Mouse (Mus musculus) midbrain, postnatal 0 days (tissue): ENCODE results near the gene Shc1. TPM values are rescaled to one million over a fixed set of nuclear protein-coding genes. Genes with fewer than 3 reads are reported as not detected.

ENCODE experiments used
- ATAC-seq: fragments of 200-750 bp; cut with Nextera tagmentation; 2 replicates; pipeline ENCODE4 v1.8.0; 2017; ENCODE audit warnings: moderate number of reproducible peaks, mild to moderate bottlenecking, moderate TSS enrichment, moderate library complexity; ENCODE audit not compliant: low FRiP score
- DNase-seq: peaks from one replicate; pipeline ENCODE4 v3.0.0-alpha.2; 2015; ENCODE audit warnings: low spot score
- H3K27ac ChIP-seq: fragments of 300-500 bp; sonication (generic); 2 replicates; pipeline ENCODE4 v1.5.1; 2014; ENCODE audit warnings: low read depth, mild to moderate bottlenecking, low read length, mixed read lengths
- H3K27me3 ChIP-seq: fragments of 300-500 bp; sonication (generic); 2 replicates; pipeline ENCODE4 v1.6.1; 2014; ENCODE audit warnings: low read length, control low read depth, mixed read lengths; ENCODE audit not compliant: insufficient read depth
- H3K36me3 ChIP-seq: fragments of 300-500 bp; sonication (generic); 2 replicates; pipeline ENCODE4 v1.6.1; 2014; ENCODE audit warnings: low read length, control low read depth, mixed read lengths; ENCODE audit not compliant: insufficient read depth
- H3K4me1 ChIP-seq: fragments of 300-500 bp; sonication (generic); 2 replicates; pipeline ENCODE4 v1.6.1; 2014; ENCODE audit warnings: mild to moderate bottlenecking, control low read depth, antibody characterized with exemption, low read length, mixed read lengths; ENCODE audit not compliant: insufficient read depth
- H3K4me2 ChIP-seq: fragments of 300-500 bp; sonication (generic); 2 replicates; pipeline ENCODE4 v1.6.1; 2014; ENCODE audit warnings: low read depth, mild to moderate bottlenecking, low read length, mixed read lengths; ENCODE audit not compliant: poor library complexity, severe bottlenecking
- H3K4me3 ChIP-seq: fragments of 300-500 bp; sonication (generic); 2 replicates; pipeline ENCODE4 v1.5.1; 2014; ENCODE audit warnings: low read depth, mild to moderate bottlenecking, low read length, moderate library complexity
- H3K9ac ChIP-seq: fragments of 300-500 bp; sonication (generic); replicated peaks from 2 replicates; pipeline ENCODE4 v1.6.1; 2014; ENCODE audit warnings: mild to moderate bottlenecking, low read length, moderate library complexity, mixed read lengths; ENCODE audit not compliant: poor library complexity, severe bottlenecking
- H3K9me3 ChIP-seq: fragments of 300-500 bp; sonication (generic); 2 replicates; pipeline ENCODE4 v1.6.1; 2016; ENCODE audit warnings: low read length, control low read depth
- CTCF ChIP-seq: IDR thresholded peaks from 2 replicates; pipeline ENCODE4 v1.5.1; 2016; ENCODE audit warnings: antibody characterized with exemption, mild to moderate bottlenecking
- WGBS: fragments of 180-500 bp; shearing (Covaris S2); extraction: QIAGEN DNeasy Blood & Tissue Kit; methylation state at CpG from one replicate; pipeline ENCODE4 v1.1.7; 2014; 5-methylcytosine and 5-hydroxymethylcytosine counted together
- polyA plus RNA-seq: library from polyadenylated mRNA; unstranded; fragments of >200 nt; fragmentation: Nextera tagmentation; extraction: Ambion mirVana; gene quantifications from 2 replicates; pipeline ENCODE4 v1.2.1, GENCODE M21; 2015
- total RNA-seq: library from RNA; depleted of rRNA; stranded (reverse); fragments of >200 nt; gene quantifications from 2 replicates; pipeline ENCODE4 v1.2.3, GENCODE M21; 2014

The Shc1 gene
- total and polyA plus RNA-seq, 2 experiments from 2014 or later, result 11.0 to 24.9 TPM

DNA sequence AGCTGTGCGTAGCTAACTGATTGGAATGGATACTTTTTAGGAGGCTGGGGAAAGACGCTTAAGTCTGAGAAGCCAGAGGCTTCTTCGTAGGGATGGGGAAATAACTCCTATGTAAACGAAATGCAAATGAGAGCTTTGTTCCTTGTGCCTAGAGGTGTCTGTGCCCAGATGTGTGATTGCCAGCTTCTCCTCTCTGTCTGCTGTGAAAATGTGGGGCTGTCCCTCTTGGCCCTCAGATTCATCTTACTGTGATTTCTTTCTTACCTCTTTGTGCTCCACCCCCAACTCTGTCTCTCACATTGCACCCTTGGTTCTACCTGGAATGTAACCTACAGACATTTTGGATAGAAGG lies 21.6 kb upstream of the Shc1 start:
- 0% methylated on average over 4 of the region's 4 CpGs for WGBS
- Histone ChIP-seq H3K27ac (no peak overlapping the region), H3K9ac (no peak overlapping the region), H3K36me3 (peaks cover 2% of the 10 kb centered on the region; the same call in 1 of the 2 replicates), H3K4me1 (peaks cover 13% of the 10 kb centered on the region), H3K9me3 (no peaks in the 10 kb centered on the region), H3K4me2 (peak overlapping the region; percentile 100), H3K4me3 (peak overlapping the region; percentile 38), H3K27me3 (peaks cover 14% of the 10 kb centered on the region; the same call in 1 of the 2 replicates)
- no peak for ATAC-seq
- DNase-seq, result no peak
- no peak for TF ChIP-seq CTCF

DNA sequence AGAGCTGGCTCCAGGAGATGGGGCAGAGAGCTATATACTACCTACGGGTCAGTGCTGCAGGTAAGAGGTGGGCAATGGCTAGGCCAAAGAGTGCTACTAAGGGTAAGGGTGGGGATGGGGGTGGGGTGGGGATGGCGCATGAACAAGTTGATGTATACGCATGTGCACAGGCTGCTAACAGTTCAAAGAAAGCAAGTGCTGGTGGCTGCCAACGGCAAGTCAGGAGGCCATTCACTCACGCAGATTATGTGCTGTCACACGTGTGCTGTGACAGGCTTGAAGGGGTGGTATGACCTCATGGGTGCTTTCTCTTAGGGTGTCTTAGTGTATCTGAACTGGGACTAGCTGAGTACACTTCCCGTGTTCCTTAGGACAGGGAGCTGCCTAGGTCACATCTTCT lies 16.9 kb upstream of the Shc1 start:
- WGBS, result 87% methylated on average over 7 of the region's 7 CpGs
- Histone ChIP-seq H3K4me1 (peaks cover under 1% of the 10 kb centered on the region; the same call in 1 of the 2 replicates), H3K9ac (no peak overlapping the region), H3K4me3 (no peak overlapping the region), H3K9me3 (no peaks in the 10 kb centered on the region), H3K4me2 (no peak overlapping the region), H3K27me3 (peaks cover 2% of the 10 kb centered on the region; the same call in 1 of the 2 replicates), H3K36me3 (peaks cover 23% of the 10 kb centered on the region), H3K27ac (no peak overlapping the region)
- no peak for DNase-seq
- TF ChIP-seq CTCF, result no peak
- ATAC-seq, result no peak

DNA sequence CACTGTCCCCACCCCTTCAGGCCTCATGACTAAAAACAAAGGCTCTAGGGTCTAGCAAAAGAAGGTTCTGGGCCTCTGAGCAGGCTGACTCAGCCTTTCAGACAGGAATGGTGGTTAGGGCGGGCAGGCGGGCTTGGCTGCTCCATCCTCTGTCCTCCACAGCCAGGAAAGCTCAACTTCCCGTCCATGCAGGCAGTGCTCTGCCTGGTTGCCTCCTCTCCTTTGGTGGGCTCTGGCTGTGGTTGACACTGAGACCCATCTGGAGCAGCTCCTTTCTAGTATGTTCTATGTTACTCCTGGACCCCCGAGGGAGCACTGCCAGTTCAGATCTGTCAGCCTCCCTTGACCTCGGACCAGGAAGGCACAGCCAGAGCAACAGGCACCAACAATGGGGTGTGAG lies 15.6 kb upstream of the Shc1 start, which contains the start of gene Lenep:
Lenep (minus strand) TSS at position 101 of the 400 bp plus-strand sequence.
- H3K4me2 ChIP-seq, result no peak within 1 kb of the TSS
- no peak within 1 kb of the TSS for H3K9ac ChIP-seq
- no peak for TF ChIP-seq CTCF
- 58% methylated on average over 5 of the region's 5 CpGs for WGBS
- ATAC-seq, result no peak
- no peak within 1 kb of the TSS for H3K27ac ChIP-seq
- DNase-seq, result no peak
- H3K36me3 ChIP-seq, result peaks cover 23% of the 10 kb centered on the region
- H3K27me3 ChIP-seq, result no peaks in the 10 kb centered on the region
- H3K9me3 ChIP-seq, result no peaks in the 10 kb centered on the region
- no peak within 1 kb of the TSS for H3K4me3 ChIP-seq
- H3K4me1 ChIP-seq, result no peaks in the 10 kb centered on the region

DNA sequence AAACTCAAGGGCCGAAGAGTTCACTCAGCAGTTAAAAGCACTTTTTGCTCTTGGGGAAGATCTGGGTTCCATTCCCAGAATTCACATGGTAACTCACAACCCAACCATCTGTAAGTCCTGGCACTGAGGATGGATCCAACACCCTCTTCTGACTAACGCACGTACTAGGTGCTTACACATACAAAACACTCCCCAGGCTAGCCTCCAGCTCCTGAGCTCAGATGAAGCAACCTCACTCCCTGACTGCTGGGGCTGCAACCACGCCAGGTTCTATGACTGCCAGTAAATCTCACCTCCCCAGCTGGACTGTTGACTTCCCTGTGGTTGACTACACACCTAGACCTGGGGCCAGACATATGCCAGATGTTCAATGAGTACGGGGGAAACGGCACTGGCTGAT lies 11.4 kb upstream of the Shc1 start:
- DNase-seq (no peak), ATAC-seq (no peak)
- Histone ChIP-seq H3K36me3 (peaks cover 18% of the 10 kb centered on the region), H3K4me3 (no peak overlapping the region), H3K27me3 (no peaks in the 10 kb centered on the region), H3K4me2 (no peak overlapping the region), H3K9ac (no peak overlapping the region), H3K4me1 (peaks cover 4% of the 10 kb centered on the region; the same call in 1 of the 2 replicates), H3K27ac (no peak overlapping the region), H3K9me3 (no peaks in the 10 kb centered on the region)
- TF ChIP-seq CTCF, result no peak
- 92% methylated on average over 6 of the region's 6 CpGs for WGBS

DNA sequence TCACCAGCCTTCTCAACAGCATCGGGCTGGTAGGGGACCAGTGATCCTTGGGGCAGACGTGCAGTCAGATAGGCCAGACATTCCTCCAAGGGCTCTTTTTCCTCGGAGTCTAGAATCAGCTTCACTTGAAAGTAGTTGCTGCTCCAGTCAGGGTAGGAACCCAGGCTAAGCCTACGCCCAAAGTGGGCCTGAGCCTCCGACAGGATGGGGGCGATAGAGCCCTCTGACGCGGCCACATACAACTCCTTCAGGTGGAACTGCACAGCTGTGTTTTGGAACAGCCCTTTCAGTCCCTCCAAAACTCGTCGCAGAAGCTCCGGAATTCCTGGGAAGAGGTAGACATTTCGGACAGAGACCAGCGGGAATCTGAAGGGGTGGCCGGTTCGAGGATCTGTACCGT lies 9.8 kb upstream of the Shc1 start:
- H3K9ac ChIP-seq, result no peak overlapping the region
- no peak overlapping the region for H3K4me3 ChIP-seq
- ATAC-seq (no peak), DNase-seq (no peak)
- H3K36me3 ChIP-seq, result 0 out of 2 replicates have a peak, but pooled peaks cover 3% of the 10 kb centered on the region
- H3K4me2 ChIP-seq, result no peak overlapping the region
- no peaks in the 10 kb centered on the region for H3K9me3 ChIP-seq
- TF ChIP-seq CTCF, result no peak
- WGBS, result 68% methylated on average over 16 of the region's 16 CpGs
- peaks cover 4% of the 10 kb centered on the region; the same call in 1 of the 2 replicates for H3K4me1 ChIP-seq
- no peak overlapping the region for H3K27ac ChIP-seq
- no peaks in the 10 kb centered on the region for H3K27me3 ChIP-seq

DNA sequence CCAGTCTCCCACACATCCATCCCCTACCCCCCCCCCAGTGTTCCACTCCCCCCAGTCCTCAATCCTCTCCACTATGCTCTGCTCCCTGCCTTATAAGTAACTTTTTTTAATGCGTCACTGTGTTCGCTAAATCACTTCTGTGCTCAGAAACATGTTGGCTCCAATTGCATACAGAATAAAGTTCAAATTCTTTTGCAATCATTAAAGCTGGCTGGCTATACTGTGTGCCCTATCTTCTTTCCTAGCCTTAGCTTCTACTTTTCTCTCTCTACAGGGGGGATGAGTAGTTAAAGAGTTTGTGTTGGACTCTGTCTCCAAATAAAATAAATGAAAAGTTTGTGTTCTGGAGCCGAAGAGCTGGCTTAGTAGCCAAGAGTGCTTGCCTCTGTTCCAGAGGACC lies 8.5 kb upstream of the Shc1 start:
- ATAC-seq (no peak), DNase-seq (no peak)
- H3K9me3 ChIP-seq, result no peaks in the 10 kb centered on the region
- TF ChIP-seq CTCF, result no peak
- H3K27ac ChIP-seq, result no peak overlapping the region
- no peaks in the 10 kb centered on the region; the same call in 1 of the 2 replicates for H3K36me3 ChIP-seq
- H3K4me2 ChIP-seq, result no peak overlapping the region
- H3K4me3 ChIP-seq, result no peak overlapping the region
- peaks cover 4% of the 10 kb centered on the region; the same call in 1 of the 2 replicates for H3K4me1 ChIP-seq
- H3K9ac ChIP-seq, result no peak overlapping the region
- no peaks in the 10 kb centered on the region for H3K27me3 ChIP-seq
- 87% methylated on average over 3 of the region's 3 CpGs for WGBS
